Mouse (Mus musculus) left cerebral cortex, postnatal 4 days (tissue): ENCODE data around the gene Mef2a. TPM values are rescaled to one million over a fixed set of nuclear protein-coding genes. Genes with fewer than 3 reads are reported as not detected.
A peak's percentile ranks its signal among the peaks of the same experiment; 100 is the strongest.
"Not testable (repeated sequence)": the region's sequence is repeated elsewhere in the genome, so short reads cannot be mapped to it uniquely, and the experiment has no call there.

Experiments used
- DNase-seq: peaks from one replicate; pipeline ENCODE4 v3.0.0-alpha.2; 2022
- intact Hi-C: fragments of 180-260 bp; cut with DNase I; formaldehyde crosslinking; loops from one replicate; pipeline ENCODE4 v1.15.1; 2025
- total RNA-seq, 2 experiments: library from RNA; stranded (reverse); gene quantifications; 2 replicates each; pipeline ENCODE4 v1.2.3; 2021

The Mef2a gene
- total RNA-seq, 2 experiments from 2014 or later: 115 to 119 TPM

DNA sequence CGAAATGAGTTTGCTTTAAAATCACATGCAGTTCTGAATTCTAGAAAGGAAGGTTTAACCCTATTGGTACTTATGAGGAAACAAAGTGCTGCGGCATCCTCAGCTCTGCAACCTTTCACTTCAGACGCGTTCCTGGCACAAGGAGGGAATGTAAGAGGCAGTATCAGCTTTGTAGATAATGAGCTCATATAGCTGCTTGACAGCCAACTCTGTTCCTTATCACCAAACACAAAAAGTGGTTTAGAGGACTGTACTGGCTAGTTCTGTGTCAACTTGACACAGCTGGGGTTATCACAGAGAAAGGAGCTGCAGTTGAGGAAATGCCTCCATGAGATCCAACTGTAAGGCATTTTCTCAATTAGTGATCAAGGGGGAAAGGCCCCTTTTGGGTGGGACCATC lies 102.2 kb downstream of the Mef2a start:
- DNase-seq, intact Hi-C loops: not testable (repeated sequence)

DNA sequence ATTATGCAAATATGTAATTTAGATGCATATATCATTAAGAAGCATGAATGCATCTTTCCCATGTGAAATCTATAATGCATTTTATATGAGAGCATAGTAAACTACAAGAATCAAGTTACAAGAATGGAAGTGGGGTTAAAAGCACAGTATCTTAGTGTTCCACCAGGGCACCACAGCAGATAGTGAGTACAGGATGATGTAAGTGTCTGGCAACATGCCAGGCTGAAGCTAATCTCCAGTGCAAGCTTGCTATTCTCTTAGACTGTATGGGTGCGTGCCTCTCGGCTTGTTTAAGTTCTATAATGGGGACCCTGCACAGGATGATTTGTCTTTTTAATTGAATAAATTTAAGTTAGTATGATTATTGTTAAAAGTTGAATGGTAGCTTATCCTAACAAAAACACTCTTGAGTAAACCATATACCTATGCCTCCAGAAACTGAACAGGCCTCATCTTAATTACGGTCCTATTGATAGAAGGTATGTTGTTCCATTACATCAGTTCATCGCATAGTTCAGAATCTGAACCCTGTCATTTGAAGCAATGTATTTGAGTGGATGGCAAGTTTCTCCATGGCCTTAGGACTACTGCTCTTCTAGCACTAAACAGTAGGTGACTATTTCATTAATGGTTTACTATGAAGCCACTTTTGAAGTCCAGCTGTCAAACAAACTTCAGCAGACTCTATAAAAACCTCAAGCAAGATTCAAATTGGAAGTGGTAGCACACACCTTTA lies 112.7 kb downstream of the Mef2a start:
- DNase-seq: peak; percentile 66
- intact Hi-C loops: loop anchor here (10.0 kb wide), 1 partner anchor 105 kb away; no protein-coding TSS in a partner anchor

DNA sequence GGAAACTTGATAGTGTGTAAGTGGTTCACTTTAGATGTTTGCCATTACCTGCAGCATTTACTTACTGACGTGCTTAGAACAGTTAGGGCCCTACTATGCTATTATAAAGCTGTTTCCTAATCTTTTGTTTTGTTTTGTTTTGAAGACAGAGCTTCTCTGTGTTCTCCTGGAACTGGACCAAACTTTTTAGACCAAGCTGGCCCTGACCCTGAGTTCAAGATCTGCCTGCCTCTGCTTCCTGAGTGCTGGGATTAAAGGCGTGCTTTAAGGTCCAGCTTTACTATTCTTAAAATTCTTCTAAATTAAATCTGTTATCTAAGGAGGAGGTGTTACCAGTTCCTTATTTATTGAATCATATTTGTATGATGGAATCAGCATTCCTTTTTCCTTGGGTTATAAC lies 126.6 kb downstream of the Mef2a start:
- no peak for DNase-seq
- intact Hi-C loops: no loop called here

DNA sequence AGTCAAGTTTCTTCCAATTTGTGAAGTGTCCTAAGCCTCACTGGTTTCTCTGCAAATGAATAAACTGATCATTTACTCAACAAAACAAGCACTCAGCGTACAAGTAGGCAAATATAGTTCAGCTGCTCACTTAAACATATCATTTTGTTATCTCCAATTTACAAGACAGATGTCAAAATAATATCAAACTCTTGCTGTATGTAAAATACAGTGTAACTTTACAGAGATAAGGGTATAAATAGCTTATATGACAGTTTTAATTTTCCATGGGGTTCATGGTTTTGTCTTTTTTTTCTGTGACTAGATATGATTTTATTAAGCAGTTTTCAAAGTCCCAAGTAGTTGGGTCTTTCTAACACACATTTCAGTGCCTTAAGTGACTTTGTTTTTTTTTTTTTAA lies 127.4 kb downstream of the Mef2a start:
- no peak for DNase-seq
- intact Hi-C loops: no loop called here

DNA sequence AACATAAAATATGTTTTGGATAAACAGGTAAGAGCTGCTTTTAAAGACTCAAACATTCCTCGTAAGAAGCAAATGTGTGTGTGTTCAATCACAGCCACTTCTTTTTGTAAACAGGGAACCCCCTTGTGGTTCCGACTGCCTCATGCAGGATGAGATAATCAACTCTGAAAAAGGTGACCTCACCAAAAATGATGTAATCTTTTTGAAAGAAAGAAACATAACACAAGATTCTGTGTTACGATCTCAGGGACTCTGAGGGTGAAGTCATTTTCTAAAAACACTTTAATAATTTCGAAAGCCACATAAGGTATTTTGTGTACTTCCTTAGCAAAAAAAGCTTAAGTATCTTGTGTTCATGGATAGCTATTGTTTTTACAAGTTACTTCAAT lies 128.8 kb downstream of the Mef2a start:
- intact Hi-C loops: loop anchor here (2.0 kb wide), 1 partner anchor 387 kb away; no protein-coding TSS in a partner anchor
- DNase-seq: no peak

DNA sequence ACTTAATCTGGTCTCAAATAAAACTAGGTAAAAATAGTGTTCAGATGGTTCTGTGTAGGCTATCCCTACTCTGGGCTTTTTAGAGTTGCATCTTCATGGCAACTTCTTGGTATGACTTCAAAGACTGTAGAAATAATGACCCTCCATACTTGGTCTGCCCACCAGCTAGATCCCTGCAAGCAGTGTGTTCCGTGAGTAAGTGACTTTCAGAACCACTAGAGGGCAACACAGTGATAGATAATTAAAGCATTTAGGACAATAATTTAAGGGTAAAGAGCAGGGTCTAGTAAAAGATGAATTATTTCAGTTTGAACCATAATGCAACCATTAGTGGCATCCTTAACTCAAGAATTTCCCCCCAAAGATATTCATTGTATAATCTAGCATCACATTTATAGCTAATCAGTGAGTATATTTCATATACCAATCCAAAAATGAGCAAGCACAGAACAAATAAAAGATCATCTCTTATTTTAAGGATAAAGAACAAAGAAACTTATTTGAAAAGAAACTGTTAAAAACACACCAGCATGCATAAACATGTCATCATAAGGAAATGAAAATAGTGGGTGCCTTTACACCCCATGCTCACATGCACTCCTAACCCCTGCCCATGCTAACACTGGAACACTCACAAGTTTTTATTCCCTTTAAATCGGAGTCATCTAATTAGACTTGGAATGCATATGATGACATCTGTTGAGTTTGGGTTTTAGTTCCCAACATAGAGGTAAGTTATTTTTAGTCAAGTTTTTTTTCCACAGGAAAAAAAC lies 129.4 kb downstream of the Mef2a start:
- no peak for DNase-seq
- intact Hi-C loops: loop anchor here (2.0 kb wide), 1 partner anchor 387 kb away; no protein-coding TSS in a partner anchor

DNA sequence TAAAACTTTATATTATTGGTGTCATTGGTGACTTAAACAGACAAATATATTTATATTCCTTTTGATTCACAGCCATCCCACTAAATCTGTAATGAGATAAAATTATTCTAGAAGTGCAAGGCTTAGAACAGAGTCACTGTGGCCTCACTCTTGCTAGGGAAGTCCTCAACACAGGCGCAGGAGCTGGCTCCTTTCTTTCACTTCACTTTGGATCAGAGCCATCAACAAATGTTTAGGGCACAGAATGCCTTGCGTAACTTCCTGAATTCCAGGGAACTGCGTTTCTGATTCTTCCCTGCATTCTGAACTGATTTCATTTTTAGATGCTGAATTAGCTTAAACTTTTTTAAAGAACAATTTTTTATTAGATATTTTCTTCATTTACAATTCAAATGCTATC lies 130.7 kb downstream of the Mef2a start:
- intact Hi-C loops: loop anchor here (2.0 kb wide), 1 partner anchor 389 kb away; no protein-coding TSS in a partner anchor
- DNase-seq: no peak

DNA sequence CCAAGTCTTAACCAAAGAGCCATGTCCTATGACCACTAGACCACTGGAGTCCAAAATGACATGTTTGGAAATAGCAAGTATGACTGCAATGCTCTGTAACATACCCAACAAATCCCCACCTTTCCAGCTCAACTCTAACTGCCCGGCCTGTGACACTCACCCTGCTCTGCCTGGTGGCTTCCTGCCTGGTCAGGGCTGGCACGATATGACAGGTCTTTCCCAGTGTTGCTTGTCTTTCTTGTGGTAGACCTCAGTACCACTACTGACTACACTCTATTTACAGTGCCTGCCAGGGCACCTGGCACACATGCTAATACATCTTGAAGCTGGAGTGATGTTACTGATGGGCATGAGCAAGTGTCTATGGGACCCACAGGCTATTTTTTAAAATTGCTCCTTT lies 134.9 kb downstream of the Mef2a start:
- intact Hi-C loops: no loop called here
- no peak for DNase-seq

DNA sequence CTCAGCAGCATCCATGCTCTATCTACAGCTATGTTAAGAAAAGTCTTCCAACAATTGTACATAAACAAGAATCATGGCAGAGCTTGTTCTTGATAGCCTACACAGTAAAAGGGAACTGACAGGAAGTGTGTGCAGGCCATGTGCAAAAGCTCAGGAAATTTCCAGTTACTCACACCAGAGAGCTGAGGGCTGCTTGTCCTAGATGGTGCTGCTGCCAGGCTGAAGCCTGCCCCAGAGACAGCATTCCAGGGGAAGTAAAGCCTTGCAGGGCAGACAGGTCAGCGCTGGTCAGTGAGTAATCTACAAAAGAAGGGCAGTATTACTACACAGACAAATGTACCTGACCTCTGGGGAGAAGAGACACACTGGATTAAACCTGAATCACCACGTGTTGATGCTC lies 136.3 kb downstream of the Mef2a start:
- DNase-seq: no peak
- intact Hi-C loops: no loop called here

DNA sequence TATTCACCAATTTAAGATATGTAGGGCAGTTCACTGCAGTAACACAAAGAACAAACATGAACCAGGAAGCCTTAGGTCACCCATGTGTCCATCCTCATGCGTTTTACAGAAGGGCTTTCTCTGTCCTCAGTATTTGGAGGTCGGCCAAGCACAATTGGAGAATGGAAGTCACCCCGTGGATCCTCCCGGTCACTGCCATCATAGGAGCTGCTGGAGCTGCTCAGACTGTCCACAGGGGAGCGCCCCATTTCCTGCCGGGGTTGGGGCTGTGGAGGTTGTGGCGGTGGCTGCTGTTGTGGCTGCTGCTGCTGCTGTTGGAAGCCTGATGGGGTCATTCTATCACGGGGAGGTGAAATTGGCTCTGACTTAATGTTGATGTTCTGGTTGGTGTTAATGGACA lies 137.9 kb downstream of the Mef2a start:
- intact Hi-C loops: no loop called here
- DNase-seq: peak; percentile 28

DNA sequence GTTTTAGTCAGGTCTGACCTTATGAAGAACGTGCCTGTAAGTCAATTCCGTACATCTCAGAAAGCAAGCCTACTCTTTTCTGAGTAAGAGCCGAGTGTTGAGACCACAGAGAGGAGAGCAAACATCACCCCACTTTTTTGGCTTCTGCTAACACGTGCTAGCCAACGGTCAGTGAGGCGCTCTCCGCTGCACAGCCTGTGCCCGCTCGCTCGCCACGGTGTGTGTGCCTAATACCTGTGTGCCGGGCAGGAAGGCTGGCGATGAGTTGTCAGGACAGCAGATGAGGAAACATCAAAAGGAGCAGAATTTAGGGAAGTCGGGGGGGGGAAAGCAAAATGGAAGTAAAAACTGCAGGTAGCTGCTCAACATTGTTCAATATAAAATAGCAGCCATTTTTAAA lies 140.2 kb downstream of the Mef2a start:
- intact Hi-C loops: no loop called here
- no peak for DNase-seq

DNA sequence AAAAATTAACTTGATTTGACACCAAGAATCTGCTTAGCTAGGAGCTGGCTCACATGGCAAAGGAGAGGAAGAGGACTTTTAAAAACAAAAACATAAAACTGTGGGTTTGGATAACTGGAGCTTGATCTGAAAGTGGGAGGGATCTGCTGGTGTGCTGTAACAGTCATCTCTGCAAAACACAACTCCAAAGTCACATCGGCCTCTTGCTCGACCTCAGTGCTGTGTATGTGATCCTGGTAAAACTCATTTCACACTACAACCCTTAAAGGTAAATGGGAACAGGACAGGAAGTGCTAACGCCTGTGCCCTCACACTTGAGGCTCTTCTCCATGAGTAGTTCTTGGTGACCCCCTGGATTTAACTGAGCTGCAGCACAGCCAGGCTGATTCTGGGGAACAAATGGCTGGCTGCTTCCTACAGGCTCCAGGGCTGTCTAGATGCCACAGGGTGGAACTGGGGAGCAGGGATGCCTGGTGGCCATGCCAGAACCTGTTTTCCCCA lies 142.0 kb downstream of the Mef2a start:
- DNase-seq: peak; percentile 7
- intact Hi-C loops: no loop called here

DNA sequence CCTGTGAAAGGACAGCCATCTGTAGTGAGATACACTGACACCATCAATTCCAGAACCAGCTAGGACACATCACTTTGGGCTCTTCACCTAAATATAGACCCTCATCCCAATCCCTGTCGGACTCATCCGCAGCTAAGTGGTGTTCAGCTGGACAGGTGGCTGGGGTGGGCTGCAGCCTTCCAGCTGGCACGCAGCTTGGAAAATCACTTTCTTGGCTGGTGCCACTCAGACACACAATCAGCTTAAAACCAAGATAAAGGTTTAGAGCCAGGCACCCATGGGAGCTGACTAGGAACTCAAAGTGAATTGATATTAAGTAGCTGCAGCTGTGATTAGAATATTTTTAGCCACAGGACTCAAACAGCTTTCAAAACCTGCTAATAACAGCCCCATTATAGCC lies 142.4 kb downstream of the Mef2a start:
- intact Hi-C loops: no loop called here
- DNase-seq: peak; percentile 60

DNA sequence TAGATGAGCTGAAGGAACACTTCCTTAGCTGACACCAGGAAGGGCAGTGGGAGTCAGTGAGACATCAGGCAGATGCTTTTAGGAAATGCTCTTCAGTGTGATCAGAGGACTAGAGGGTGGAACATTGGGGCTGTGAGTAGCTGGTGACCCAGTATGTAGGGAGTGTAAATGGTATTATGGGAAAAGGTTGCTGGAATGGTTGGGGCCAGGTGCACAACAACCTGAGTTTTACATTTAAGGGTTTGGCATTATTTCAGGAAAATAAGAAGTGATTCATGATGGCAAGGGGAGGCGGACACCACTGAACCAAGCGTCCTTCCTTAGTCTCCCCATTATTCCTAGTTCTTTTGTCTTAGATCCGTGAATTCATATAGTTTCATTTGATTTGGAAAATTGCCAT lies 143.0 kb downstream of the Mef2a start:
- DNase-seq: no peak
- intact Hi-C loops: no loop called here

DNA sequence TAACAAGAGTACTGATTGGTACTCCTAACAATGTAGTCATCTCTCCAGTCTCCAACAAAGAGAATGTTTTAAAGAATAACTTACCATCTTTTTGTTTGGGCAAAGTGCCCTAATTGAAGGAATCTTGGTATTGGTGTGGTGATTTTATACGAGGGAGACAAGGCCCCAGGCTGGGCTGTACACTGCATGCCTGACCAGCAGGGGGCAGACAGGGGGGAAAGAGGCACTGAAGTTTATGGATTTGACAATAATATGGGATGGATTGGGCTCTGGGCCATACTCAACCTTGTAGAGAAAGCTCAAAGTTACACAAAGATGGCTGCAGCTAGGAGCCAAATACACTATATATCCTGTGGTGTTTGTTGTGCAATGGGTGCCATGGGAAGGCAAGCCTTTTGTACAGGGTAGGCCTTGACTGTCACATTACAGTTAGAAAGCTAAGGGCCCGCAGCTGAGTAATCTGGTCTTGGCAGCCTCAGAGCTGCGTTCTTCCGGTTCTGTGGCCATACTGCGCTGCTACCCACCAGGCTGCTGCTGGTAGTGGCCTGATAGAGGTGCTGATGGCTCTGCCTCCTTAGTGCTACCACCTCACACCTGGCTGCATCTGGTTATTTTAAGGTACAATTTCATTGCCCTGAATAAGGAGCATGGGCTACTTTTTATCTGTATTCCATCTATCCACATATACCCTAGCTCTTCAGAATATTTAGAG lies 143.6 kb downstream of the Mef2a start:
- peak; percentile 50 for DNase-seq
- intact Hi-C loops: no loop called here

DNA sequence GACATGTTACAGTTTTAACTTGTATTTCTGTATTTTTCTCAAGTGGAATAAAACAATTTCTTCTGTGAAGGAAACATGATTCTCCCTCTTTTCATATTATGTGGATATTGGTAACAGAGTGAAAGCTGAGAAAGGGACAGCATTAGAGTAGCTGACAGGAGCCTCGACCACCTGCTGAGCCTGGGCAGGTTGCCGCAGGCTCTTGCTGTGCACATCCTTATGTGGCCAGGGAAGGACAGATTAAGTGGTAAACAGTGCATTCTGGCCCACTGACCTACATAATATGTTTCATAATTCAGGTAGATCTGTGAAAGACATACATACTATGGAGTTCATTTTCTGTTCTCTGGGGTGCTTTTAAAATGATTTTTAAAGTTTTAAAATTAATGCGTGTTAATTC lies 144.3 kb downstream of the Mef2a start:
- peak; percentile 69 for DNase-seq
- intact Hi-C loops: no loop called here

DNA sequence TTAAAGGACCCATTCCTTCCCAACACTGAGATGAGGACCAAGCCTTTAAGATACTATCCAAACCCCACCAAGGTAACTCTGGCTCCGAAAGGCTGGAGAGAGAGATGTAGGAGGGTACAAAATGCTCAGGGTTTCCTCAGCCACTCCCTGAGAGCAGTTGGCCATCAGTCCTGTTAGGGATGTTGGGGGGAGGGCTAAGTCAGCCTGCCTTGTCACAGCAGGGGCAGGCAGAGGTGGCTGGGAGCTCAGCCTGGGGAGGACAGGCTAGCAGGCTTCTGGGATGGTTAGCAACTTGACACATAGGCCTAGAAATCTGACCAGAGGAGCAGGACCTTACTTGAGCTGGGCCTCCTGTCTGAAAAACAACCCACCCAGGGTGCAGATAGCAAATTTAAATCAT lies 145.1 kb downstream of the Mef2a start:
- DNase-seq: no peak
- intact Hi-C loops: no loop called here

DNA sequence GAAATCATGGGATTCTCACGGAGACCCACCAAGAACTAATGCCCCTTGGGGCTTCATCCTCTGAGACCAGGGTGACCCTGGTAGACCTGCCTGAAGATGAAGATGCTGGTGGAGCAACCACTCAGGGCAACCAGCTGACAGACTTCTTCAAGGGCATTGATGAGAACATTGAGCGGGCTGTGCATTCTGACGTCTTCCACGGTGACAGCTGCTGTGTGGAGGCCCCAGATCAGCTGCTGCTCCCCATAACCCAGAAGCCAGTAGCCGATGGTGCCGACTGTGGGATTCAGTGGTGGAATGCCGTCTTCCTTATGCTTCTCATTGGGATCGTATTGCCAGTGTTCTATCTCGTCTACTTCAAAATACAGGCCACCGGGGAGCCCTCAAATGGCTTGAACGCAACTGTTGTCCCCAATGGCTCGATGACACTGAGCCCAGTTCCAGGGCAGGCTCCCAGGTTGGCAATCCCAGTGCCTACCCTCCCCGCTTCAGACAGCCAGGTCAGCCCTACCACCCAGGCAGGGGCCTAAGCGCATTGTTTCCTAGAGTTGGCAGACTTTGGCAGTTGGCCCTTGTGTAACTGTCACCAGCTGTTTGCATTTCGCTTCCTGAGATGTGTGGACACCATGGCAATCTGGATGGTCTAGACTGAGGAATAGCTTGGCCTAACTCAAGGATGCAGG lies 146.6 kb downstream of the Mef2a start:
- peak; percentile 47 for DNase-seq
- intact Hi-C loops: no loop called here

DNA sequence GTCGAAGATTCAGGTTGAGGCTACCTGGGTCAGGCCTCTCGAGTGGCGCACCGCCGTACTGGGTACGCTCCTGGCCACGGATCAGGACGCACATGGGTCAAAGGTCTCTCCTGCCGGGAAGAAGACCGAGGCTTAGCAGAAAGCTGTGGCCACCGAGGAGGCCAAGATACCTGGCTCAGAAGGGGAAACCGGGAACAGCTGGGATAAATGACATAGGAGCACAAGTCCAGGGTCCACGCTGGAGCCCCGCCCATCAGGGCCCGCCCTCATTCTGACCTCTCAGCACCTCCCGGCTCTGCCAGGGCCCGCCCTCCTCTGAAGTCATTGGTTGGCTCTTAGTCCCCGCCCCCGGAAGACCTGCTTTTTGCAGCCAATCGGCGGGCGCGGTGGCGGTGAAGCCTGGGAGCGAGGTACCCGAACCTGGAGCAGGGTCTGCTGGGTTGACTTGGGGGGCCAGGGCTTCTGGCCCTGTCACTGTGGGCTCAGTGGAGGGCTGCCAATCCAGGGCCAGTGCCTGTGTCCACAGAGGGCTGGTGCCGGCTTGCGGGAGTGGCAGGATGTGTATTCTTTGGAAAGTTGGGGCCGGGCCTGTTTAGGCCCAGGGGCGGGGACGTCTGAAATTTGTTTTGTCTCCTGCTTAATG lies 150.3 kb downstream of the Mef2a start, which contains the start of gene Lysmd4:
TSS of gene Lysmd4 (plus strand) at position 325 of the 643 bp plus-strand sequence.
- DNase-seq: peak; percentile 97
- intact Hi-C loops: no loop called here

DNA sequence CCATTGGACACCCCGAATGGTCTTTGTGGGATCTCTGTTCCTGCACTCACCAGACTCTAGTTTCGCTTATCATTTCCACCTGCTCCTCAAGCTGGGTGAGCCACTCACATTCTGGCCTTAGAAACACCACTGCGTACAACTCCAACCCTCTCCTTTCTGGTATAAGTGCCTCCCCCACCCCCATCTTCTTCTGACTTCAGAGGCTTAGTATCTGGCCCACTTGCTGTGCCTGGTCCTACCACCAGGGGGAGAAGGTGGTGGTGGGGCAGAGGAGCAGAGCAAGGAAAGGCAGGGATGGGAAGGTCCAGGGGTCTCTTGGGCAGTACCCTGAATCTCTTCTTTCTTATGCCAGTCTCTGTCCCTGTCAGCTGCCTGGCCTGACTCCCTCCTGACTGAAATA lies 155.6 kb downstream of the Mef2a start:
- intact Hi-C loops: no loop called here
- peak; percentile 64 for DNase-seq
